Comparison of ENCODE assay signal across 29 mouse cellular contexts in the genomic region with DNA sequence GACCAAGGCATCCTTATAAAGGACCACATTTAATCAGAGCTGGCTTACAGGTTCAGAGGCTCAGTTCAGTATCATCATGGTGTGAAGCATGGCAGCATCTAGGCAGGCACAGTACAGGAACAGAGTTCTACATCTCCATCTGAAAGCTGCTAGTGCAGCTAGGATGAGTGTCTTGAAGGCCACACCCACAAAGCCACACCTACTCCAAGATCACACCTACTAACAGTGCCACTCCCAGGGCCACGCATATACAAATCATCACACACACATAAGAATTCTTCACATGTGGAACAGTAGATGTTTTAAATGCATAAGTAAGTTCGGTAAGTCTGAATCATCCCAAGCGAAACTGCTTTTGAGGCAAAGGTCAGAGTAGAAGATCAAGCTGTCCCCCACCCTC. TPM values are rescaled to one million over a fixed set of nuclear protein-coding genes. Genes with fewer than 3 reads are reported as not detected.
"Had no signal": no experiment of that assay in that cellular context is flagged by ENCODE, and none has a peak within 500 bp of the region (broad histone marks: within the 10 kb centered on the region; RNA-seq: fewer than 3 reads in every experiment).

No protein-coding gene starts in this region.

- H3K27ac ChIP-seq: kidney, embryonic 15.5 days; left cerebral cortex, adult 2 months; limb, embryonic 12.5 days; limb, embryonic 15.5 days; liver, embryonic 14.5 days; midbrain, embryonic 10.5 days; midbrain, embryonic 13.5 days; neural tube, embryonic 12.5 days; neural tube, embryonic 15.5 days; stomach, postnatal 0 days had no signal

- H3K4me1 ChIP-seq: kidney, embryonic 15.5 days; limb, embryonic 12.5 days; limb, embryonic 15.5 days; megakaryocyte, embryonic 14.5 days; midbrain, embryonic 10.5 days; midbrain, embryonic 13.5 days; neural tube, embryonic 12.5 days; neural tube, embryonic 15.5 days had no signal

- H3K4me3 ChIP-seq: kidney, embryonic 15.5 days; left cerebral cortex, adult 2 months; limb, embryonic 12.5 days; limb, embryonic 15.5 days; megakaryocyte, embryonic 14.5 days; midbrain, embryonic 10.5 days; midbrain, embryonic 13.5 days; neural tube, embryonic 12.5 days; neural tube, embryonic 15.5 days had no signal

- H3K27me3 ChIP-seq: kidney, embryonic 15.5 days; limb, embryonic 12.5 days; limb, embryonic 15.5 days; megakaryocyte, embryonic 14.5 days; midbrain, embryonic 13.5 days; neural tube, embryonic 12.5 days; neural tube, embryonic 15.5 days had no signal

- DNase-seq: kidney, adult 8-10 months; kidney, postnatal 10 days; kidney, postnatal 36 days; layer of hippocampus, postnatal 36 days; left cerebral cortex, postnatal 4 days; liver, postnatal 0 days; lung, embryonic 14.5 days; lung, postnatal 36 days; right cerebral cortex, adult 18-20 months; right cerebral cortex, postnatal 14 days; right cerebral cortex, postnatal 4 days; thymus, adult 2 months; thymus, postnatal 14 days; thymus, postnatal 4 days had no signal

- ATAC-seq: liver, postnatal 0 days; lung, postnatal 0 days; midbrain, embryonic 13.5 days had no signal

- H3K9me3 ChIP-seq: kidney, embryonic 15.5 days; limb, embryonic 12.5 days; limb, embryonic 15.5 days; megakaryocyte, embryonic 14.5 days; midbrain, embryonic 10.5 days; midbrain, embryonic 13.5 days; neural tube, embryonic 12.5 days; neural tube, embryonic 15.5 days had no signal

- H3K9ac ChIP-seq: kidney, embryonic 15.5 days; limb, embryonic 12.5 days; limb, embryonic 15.5 days; liver, embryonic 14.5 days; liver, postnatal 0 days; lung, embryonic 14.5 days; midbrain, embryonic 13.5 days; neural tube, embryonic 12.5 days; neural tube, embryonic 15.5 days had no signal

- H3K4me2 ChIP-seq: kidney, embryonic 15.5 days; limb, embryonic 12.5 days; limb, embryonic 15.5 days; liver, embryonic 11.5 days; lung, embryonic 14.5 days; midbrain, embryonic 13.5 days; neural tube, embryonic 12.5 days; neural tube, embryonic 15.5 days had no signal

- H3K36me3 ChIP-seq: kidney, embryonic 15.5 days; limb, embryonic 12.5 days; limb, embryonic 15.5 days; midbrain, embryonic 10.5 days; midbrain, embryonic 13.5 days; neural tube, embryonic 12.5 days; neural tube, embryonic 15.5 days had no signal

RNA-seq across cellular contexts. Expression of gene Akr1d1, which starts 33.9 kb away (rescaled TPM):
- polyA plus RNA-seq: limb, embryonic 12.5 days; lung, embryonic 14.5 days; lung, postnatal 0 days; midbrain, embryonic 10.5 days; midbrain, embryonic 13.5 days; midbrain, postnatal 0 days; neural tube, embryonic 12.5 days; neural tube, embryonic 15.5 days; stomach, embryonic 14.5 days; thymus, adult 2 months had no signal
